Mouse (Mus musculus) heart, postnatal 25 days (tissue): ENCODE measurements at regions not wholly inside any gene's neighbourhood (a gene's known extent, or its start where the extent isn't known, plus 50 kb on each side); places are given as distances from the start of the nearest gene placed in this dataset.

Experiments used
- DNase-seq: peaks from one replicate; pipeline ENCODE4 v3.0.0; 2022; ENCODE audit warnings: low spot score
- intact Hi-C: fragments of 180-260 bp; cut with DNase I; formaldehyde crosslinking; loops from one replicate; pipeline ENCODE4 v1.15.1; 2025

GRCm38 (mm10) chr5:100248611-100249010 lies 89.0 kb upstream of the Tmem150c start:
- no peak for DNase-seq
- intact Hi-C loops, result no loop called here

GRCm38 (mm10) chr5:100246709-100247108 lies 87.1 kb upstream of the Tmem150c start:
- intact Hi-C loops, result no loop called here
- no peak for DNase-seq

- intact Hi-C loops, result loop anchor here (5.0 kb wide), 1 partner anchor 78 kb away; no protein-coding TSS in a partner anchor
- DNase-seq, result no peak
Measured at GRCm38 (mm10) chr5:100244811-100245210, 85.2 kb upstream of the Tmem150c start.

- intact Hi-C loops, result loop anchor here (1.0 to 5.0 kb wide), 3 partner anchors 74 to 312 kb away; no protein-coding TSS in a partner anchor
- no peak for DNase-seq
Measured at GRCm38 (mm10) chr5:100240876-100241275, 81.3 kb upstream of the Tmem150c start.

GRCm38 (mm10) chr5:100239632-100240031 lies 80.0 kb upstream of the Tmem150c start:
- no peak for DNase-seq

GRCm38 (mm10) chr5:100238287-100239036 lies 78.9 kb upstream of the Tmem150c start:
- DNase-seq, result no peak
- intact Hi-C loops, result no loop called here

More at GRCm38 (mm10) chr5:100239632-100240031, 80.0 kb upstream of the Tmem150c start:
- intact Hi-C loops, result loop anchor here (2.0 to 5.0 kb wide), 2 partner anchors 72 to 311 kb away; no protein-coding TSS in a partner anchor

- no peak for DNase-seq
- intact Hi-C loops, result no loop called here
Measured at GRCm38 (mm10) chr5:100237674-100238278, 78.2 kb upstream of the Tmem150c start.

GRCm38 (mm10) chr5:100236277-100236676 lies 76.7 kb upstream of the Tmem150c start:
- intact Hi-C loops, result no loop called here
- no peak for DNase-seq

- no peak for DNase-seq
- intact Hi-C loops, result no loop called here
Measured at GRCm38 (mm10) chr5:100232076-100232475, 72.5 kb upstream of the Tmem150c start.

- intact Hi-C loops, result no loop called here
- no peak for DNase-seq
Measured at GRCm38 (mm10) chr5:100231574-100231973, 72.0 kb upstream of the Tmem150c start.

GRCm38 (mm10) chr5:100230038-100230437 lies 70.4 kb upstream of the Tmem150c start:
- intact Hi-C loops, result no loop called here
- DNase-seq, result no peak

- DNase-seq, result no peak
- intact Hi-C loops, result no loop called here
Measured at GRCm38 (mm10) chr5:100227888-100228287, 68.3 kb upstream of the Tmem150c start.

- no peak for DNase-seq
- intact Hi-C loops, result no loop called here
Measured at GRCm38 (mm10) chr5:100226571-100227235, 67.1 kb upstream of the Tmem150c start.

- DNase-seq, result no peak
- intact Hi-C loops, result no loop called here
Measured at GRCm38 (mm10) chr5:100225491-100225890, 65.9 kb upstream of the Tmem150c start.

GRCm38 (mm10) chr5:100224773-100225363 lies 65.3 kb upstream of the Tmem150c start:
- intact Hi-C loops, result no loop called here
- DNase-seq, result no peak

- intact Hi-C loops, result no loop called here
Measured at GRCm38 (mm10) chr5:100221005-100221583, 61.5 kb upstream of the Tmem150c start.

GRCm38 (mm10) chr5:100220320-100220719 lies 60.7 kb upstream of the Tmem150c start:
- intact Hi-C loops, result no loop called here
- DNase-seq, result no peak

More at GRCm38 (mm10) chr5:100221005-100221583, 61.5 kb upstream of the Tmem150c start:
- DNase-seq, result no peak

GRCm38 (mm10) chr5:100218256-100218851 lies 58.7 kb upstream of the Tmem150c start:
- intact Hi-C loops, result no loop called here
- no peak for DNase-seq

GRCm38 (mm10) chr5:100217178-100218035 lies 57.8 kb upstream of the Tmem150c start:
- DNase-seq, result no peak

More at GRCm38 (mm10) chr5:100217178-100218035, 57.8 kb upstream of the Tmem150c start:
- intact Hi-C loops, result no loop called here
